ENCODE assay signal across 17 mouse cellular contexts in the genomic region with DNA sequence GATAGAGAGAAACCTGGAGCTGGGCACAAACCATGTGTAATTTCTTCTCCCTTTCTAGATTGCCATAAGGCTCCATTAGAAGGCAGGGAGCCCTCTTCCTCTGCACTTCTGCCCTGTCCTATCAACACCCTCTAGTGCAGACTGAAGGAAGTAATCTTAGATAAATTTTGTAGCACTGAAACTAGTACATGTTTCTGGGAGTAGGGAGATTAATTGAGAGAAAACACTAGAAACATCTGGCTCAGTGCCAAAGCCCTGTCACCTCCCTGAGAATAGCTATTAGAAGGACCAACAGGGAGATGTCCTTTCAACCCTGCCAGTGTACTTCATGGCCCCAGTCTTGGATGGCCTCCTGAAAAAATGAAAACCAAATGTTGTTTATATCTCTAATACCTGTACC. TPM values are rescaled to one million over a fixed set of nuclear protein-coding genes. Genes with fewer than 3 reads are reported as not detected.
DNase-seq lines count a peak whose midpoint lies in the region; ATAC-seq and TF ChIP-seq lines count a peak whose summit lies in the region.
"Had no signal": no experiment of that assay in that cellular context is flagged by ENCODE, and none has a peak within 500 bp of the region (broad histone marks: within the 10 kb centered on the region; RNA-seq: fewer than 3 reads in every experiment).

No protein-coding gene starts in this region.

- peak; percentile 3 for DNase-seq in forebrain, embryonic 14.5 days (ENCODE audit: low spot score)
- no peak for DNase-seq in layer of hippocampus, adult 2 months (ENCODE audit: low spot score in 2 of 2)
- DNase-seq in layer of hippocampus, adult 18-20 months (ENCODE audit: low spot score in 2 of 2): no peak
- DNase-seq in embryonic facial prominence, embryonic 10.5 days (ENCODE audit: low spot score): peak; percentile 2
- peak; percentile 70 for DNase-seq in heart, postnatal 0 days (ENCODE audit: low spot score)
- no peak for DNase-seq in gastrocnemius, postnatal 36 days
- DNase-seq in gastrocnemius, postnatal 14 days: no peak
- DNase-seq: layer of hippocampus, postnatal 36 days; left cerebral cortex, postnatal 4 days; lung, postnatal 4 days; midbrain, embryonic 14.5 days had no signal

- no peaks in the 10 kb centered on the region for H3K4me1 ChIP-seq in forebrain, embryonic 14.5 days (ENCODE audit: control insufficient read depth, insufficient read depth, low read length)
- H3K4me1 ChIP-seq in forebrain, embryonic 12.5 days: no peaks in the 10 kb centered on the region
- no peaks in the 10 kb centered on the region for H3K4me1 ChIP-seq in embryonic facial prominence, embryonic 10.5 days
- H3K4me1 ChIP-seq in heart, postnatal 0 days (ENCODE audit: control insufficient read depth, insufficient read depth): peaks cover 12% of the 10 kb centered on the region
- H3K4me1 ChIP-seq: forebrain, embryonic 13.5 days had no signal

- no peak overlapping the region for H3K9ac ChIP-seq in forebrain, embryonic 14.5 days (ENCODE audit: low read length)
- H3K9ac ChIP-seq in forebrain, embryonic 12.5 days: no peak overlapping the region
- no peak overlapping the region for H3K9ac ChIP-seq in heart, postnatal 0 days (replicated peaks; ENCODE audit: low read depth, low read length)
- H3K9ac ChIP-seq: forebrain, embryonic 13.5 days; liver, embryonic 14.5 days had no signal

- H3K9me3 ChIP-seq in forebrain, embryonic 14.5 days (replicated peaks; ENCODE audit: control insufficient read depth, low read length): no peaks in the 10 kb centered on the region
- no peaks in the 10 kb centered on the region for H3K9me3 ChIP-seq in forebrain, embryonic 12.5 days
- no peaks in the 10 kb centered on the region for H3K9me3 ChIP-seq in embryonic facial prominence, embryonic 10.5 days
- H3K9me3 ChIP-seq in heart, postnatal 0 days (replicated peaks; ENCODE audit: control insufficient read depth, low read length): no peaks in the 10 kb centered on the region

- no peak overlapping the region for H3K4me2 ChIP-seq in forebrain, embryonic 14.5 days (ENCODE audit: low read length)
- no peak overlapping the region for H3K4me2 ChIP-seq in forebrain, embryonic 12.5 days
- H3K4me2 ChIP-seq in heart, postnatal 0 days (ENCODE audit: low read depth, low read length): no peak overlapping the region
- H3K4me2 ChIP-seq: forebrain, embryonic 13.5 days had no signal

- no peaks in the 10 kb centered on the region for H3K27me3 ChIP-seq in forebrain, embryonic 14.5 days (replicated peaks; ENCODE audit: control insufficient read depth, insufficient read depth, low read length)
- no peaks in the 10 kb centered on the region for H3K27me3 ChIP-seq in forebrain, embryonic 12.5 days
- no peaks in the 10 kb centered on the region for H3K27me3 ChIP-seq in embryonic facial prominence, embryonic 10.5 days (replicated peaks; ENCODE audit: low read depth, poor library complexity, severe bottlenecking)
- peaks cover 14% of the 10 kb centered on the region; the same call in 1 of the 2 replicates for H3K27me3 ChIP-seq in heart, postnatal 0 days (ENCODE audit: control insufficient read depth, insufficient read depth, low read length)
- H3K27me3 ChIP-seq: forebrain, embryonic 13.5 days had no signal

- no peak overlapping the region for H3K27ac ChIP-seq in forebrain, embryonic 14.5 days (ENCODE audit: low read depth, low read length)
- no peak overlapping the region for H3K27ac ChIP-seq in forebrain, embryonic 12.5 days
- no peak overlapping the region for H3K27ac ChIP-seq in layer of hippocampus, adult 2 months
- H3K27ac ChIP-seq in embryonic facial prominence, embryonic 10.5 days (replicated peaks): no peak overlapping the region
- no peak overlapping the region for H3K27ac ChIP-seq in heart, postnatal 0 days (ENCODE audit: low read depth)
- H3K27ac ChIP-seq: forebrain, embryonic 13.5 days; liver, embryonic 14.5 days had no signal

- no peak for TF ChIP-seq EP300 in heart, postnatal 0 days (IDR thresholded peaks at IDR 0.05; ENCODE audit: low read depth)

- H3K4me3 ChIP-seq in forebrain, embryonic 14.5 days (ENCODE audit: low read depth, low read length): no peak overlapping the region
- H3K4me3 ChIP-seq in forebrain, embryonic 12.5 days (replicated peaks): no peak overlapping the region
- H3K4me3 ChIP-seq in layer of hippocampus, adult 2 months: no peak overlapping the region
- no peak overlapping the region for H3K4me3 ChIP-seq in embryonic facial prominence, embryonic 10.5 days
- no peak overlapping the region for H3K4me3 ChIP-seq in heart, postnatal 0 days (ENCODE audit: low read depth, low read length)
- H3K4me3 ChIP-seq: forebrain, embryonic 13.5 days had no signal

- no peak for ATAC-seq in forebrain, embryonic 14.5 days
- no peak for ATAC-seq in forebrain, embryonic 12.5 days (ENCODE audit: low FRiP score)
- peak; percentile 82 for ATAC-seq in heart, postnatal 0 days (ENCODE audit: insufficient read depth, low read depth)
- ATAC-seq: forebrain, embryonic 13.5 days had no signal

- 0 out of 2 replicates have a peak, but pooled peaks have one; percentile 8 for TF ChIP-seq CTCF in layer of hippocampus, adult 2 months (conservative IDR thresholded peaks at IDR 0.05)
- no peak for TF ChIP-seq CTCF in heart, postnatal 0 days (IDR thresholded peaks at IDR 0.05; ENCODE audit: low read depth)

- H3K36me3 ChIP-seq in forebrain, embryonic 14.5 days (ENCODE audit: control insufficient read depth, insufficient read depth, low read length): no peaks in the 10 kb centered on the region
- no peaks in the 10 kb centered on the region for H3K36me3 ChIP-seq in forebrain, embryonic 12.5 days (replicated peaks)
- no peaks in the 10 kb centered on the region for H3K36me3 ChIP-seq in embryonic facial prominence, embryonic 10.5 days (replicated peaks)
- H3K36me3 ChIP-seq in heart, postnatal 0 days (replicated peaks; ENCODE audit: control insufficient read depth, insufficient read depth, low read length): no peaks in the 10 kb centered on the region

- intact Hi-C loops in gastrocnemius, postnatal 36 days (cut with DNase I): no loop called here
- intact Hi-C loops in gastrocnemius, postnatal 14 days (cut with DNase I; ENCODE audit: low total_unique reads): no loop called here

RNA-seq across cellular contexts. Expression of gene Serpina3c, which starts 24.9 kb away (rescaled TPM):
- not detected in 2 replicates for polyA plus RNA-seq in forebrain, embryonic 14.5 days (2014; fragmentation: Nextera tagmentation; extraction: Ambion mirVana)
- not detected in 2 replicates for polyA plus RNA-seq in forebrain, embryonic 12.5 days (2016; fragmentation: Nextera tagmentation; extraction: Ambion mirVana)
- under 1 TPM; 0.23 to 0.37 TPM for total RNA-seq in layer of hippocampus, adult 2 months (2021)
- under 1 TPM; 0.20 to 0.37 TPM for total RNA-seq in layer of hippocampus, adult 18-20 months (2021)
- polyA plus RNA-seq in embryonic facial prominence, embryonic 10.5 days (2016; fragmentation: Nextera tagmentation; extraction: Ambion mirVana): not detected in 2 replicates
- total RNA-seq in heart, postnatal 0 days (2014; rRNA removed; ENCODE audit: low replicate concordance): 0.84 TPM in 1 of 2 replicates, not detected in the other
- 0.07 and 0.11 TPM in 2 replicates for polyA plus RNA-seq in heart, postnatal 0 days (2015; fragmentation: Nextera tagmentation; extraction: Ambion mirVana)
- 1 to 10 TPM; 1.2 to 1.4 TPM for total RNA-seq in gastrocnemius, postnatal 36 days (2021)
- total RNA-seq in gastrocnemius, postnatal 14 days (2021): 1 to 10 TPM; 1.2 TPM
- total RNA-seq: left cerebral cortex, postnatal 4 days had no signal
- polyA plus RNA-seq: forebrain, embryonic 13.5 days; liver, embryonic 14.5 days; midbrain, embryonic 14.5 days; stomach, embryonic 16.5 days had no signal

RNA-seq across cellular contexts. Expression of gene Serpina3f, which starts 35.8 kb away (rescaled TPM):
- 0.39 and 0.45 TPM in 2 replicates for polyA plus RNA-seq in forebrain, embryonic 14.5 days (2014; fragmentation: Nextera tagmentation; extraction: Ambion mirVana)
- 0.11 and 0.17 TPM in 2 replicates for polyA plus RNA-seq in forebrain, embryonic 12.5 days (2016; fragmentation: Nextera tagmentation; extraction: Ambion mirVana)
- not detected for total RNA-seq in layer of hippocampus, adult 2 months (2021)
- not detected for total RNA-seq in layer of hippocampus, adult 18-20 months (2021)
- 0.11 and 0.14 TPM in 2 replicates for polyA plus RNA-seq in embryonic facial prominence, embryonic 10.5 days (2016; fragmentation: Nextera tagmentation; extraction: Ambion mirVana)
- not detected in 2 replicates for total RNA-seq in heart, postnatal 0 days (2014; rRNA removed; ENCODE audit: low replicate concordance)
- polyA plus RNA-seq in heart, postnatal 0 days (2015; fragmentation: Nextera tagmentation; extraction: Ambion mirVana): 0.12 and 0.16 TPM in 2 replicates
- total RNA-seq in gastrocnemius, postnatal 36 days (2021): not detected
- not detected for total RNA-seq in gastrocnemius, postnatal 14 days (2021)
- total RNA-seq: left cerebral cortex, postnatal 4 days had no signal
- polyA plus RNA-seq: cortical plate, adult 2 months had no signal

RNA-seq across cellular contexts. Expression of gene Serpina3b, which starts 50.8 kb away (rescaled TPM):
- not detected in 2 replicates for polyA plus RNA-seq in forebrain, embryonic 14.5 days (2014; fragmentation: Nextera tagmentation; extraction: Ambion mirVana)
- polyA plus RNA-seq in forebrain, embryonic 12.5 days (2016; fragmentation: Nextera tagmentation; extraction: Ambion mirVana): not detected in 2 replicates
- total RNA-seq in layer of hippocampus, adult 2 months (2021): not detected
- total RNA-seq in layer of hippocampus, adult 18-20 months (2021): not detected
- polyA plus RNA-seq in embryonic facial prominence, embryonic 10.5 days (2016; fragmentation: Nextera tagmentation; extraction: Ambion mirVana): not detected in 2 replicates
- not detected in 2 replicates for total RNA-seq in heart, postnatal 0 days (2014; rRNA removed; ENCODE audit: low replicate concordance)
- not detected in 2 replicates for polyA plus RNA-seq in heart, postnatal 0 days (2015; fragmentation: Nextera tagmentation; extraction: Ambion mirVana)
- total RNA-seq in gastrocnemius, postnatal 36 days (2021): not detected
- not detected for total RNA-seq in gastrocnemius, postnatal 14 days (2021)
- total RNA-seq: heart, postnatal 14 days; layer of hippocampus, postnatal 36 days; left cerebral cortex, postnatal 4 days had no signal
- polyA plus RNA-seq: cortical plate, adult 2 months; forebrain, embryonic 13.5 days; midbrain, embryonic 14.5 days; stomach, embryonic 16.5 days had no signal

RNA-seq across cellular contexts. Expression of gene Serpina3g, which starts 57.5 kb away (rescaled TPM):
- 0.24 and 0.26 TPM in 2 replicates for polyA plus RNA-seq in forebrain, embryonic 14.5 days (2014; fragmentation: Nextera tagmentation; extraction: Ambion mirVana)
- not detected in 2 replicates for polyA plus RNA-seq in forebrain, embryonic 12.5 days (2016; fragmentation: Nextera tagmentation; extraction: Ambion mirVana)
- total RNA-seq in layer of hippocampus, adult 2 months (2021): 1 to 10 TPM; 1.1 to 1.4 TPM
- 1 to 10 TPM; 2.7 to 3.5 TPM for total RNA-seq in layer of hippocampus, adult 18-20 months (2021)
- 0.08 and 0.24 TPM in 2 replicates for polyA plus RNA-seq in embryonic facial prominence, embryonic 10.5 days (2016; fragmentation: Nextera tagmentation; extraction: Ambion mirVana)
- 6.9 and 12.6 TPM in 2 replicates for total RNA-seq in heart, postnatal 0 days (2014; rRNA removed; ENCODE audit: low replicate concordance)
- polyA plus RNA-seq in heart, postnatal 0 days (2015; fragmentation: Nextera tagmentation; extraction: Ambion mirVana): 3.3 and 3.4 TPM in 2 replicates
- total RNA-seq in gastrocnemius, postnatal 36 days (2021): not detected
- total RNA-seq in gastrocnemius, postnatal 14 days (2021): not detected

Comparison
In these comparisons a context has a peak if more than half of its experiments do, and no peak if none do; other contexts are left out.
1. DNase-seq: peak in forebrain, embryonic 14.5 days (single experiment), embryonic facial prominence, embryonic 10.5 days (single experiment) and heart, postnatal 0 days (single experiment); none in layer of hippocampus, adult 2 months (0 of 2), layer of hippocampus, adult 18-20 months (0 of 2), gastrocnemius, postnatal 36 days (0 of 2) and gastrocnemius, postnatal 14 days (single experiment).